Mouse (Mus musculus) ES-E14 (cell line): ENCODE measurements around the gene Slk. TPM values are rescaled to one million over a fixed set of nuclear protein-coding genes. Genes with fewer than 3 reads are reported as not detected.

Experiments used
- DNase-seq: peaks from one replicate; pipeline ENCODE4 v3.0.0-alpha.2; 2013; ENCODE audit warnings: low read depth, low spot score
- H3K27ac ChIP-seq: 2 replicates; pipeline ENCODE4 v1.5.1; 2012; ENCODE audit warnings: low read depth, mild to moderate bottlenecking, low read length, moderate library complexity, mixed read lengths; ENCODE audit not compliant: poor library complexity, insufficient read depth, severe bottlenecking
- H3K36me3 ChIP-seq: 2 replicates; pipeline ENCODE4 v1.6.1; 2012; ENCODE audit warnings: mild to moderate bottlenecking, low read length, moderate library complexity, mixed read lengths; ENCODE audit not compliant: control insufficient read depth, poor library complexity, insufficient read depth, severe bottlenecking
- H3K4me1 ChIP-seq, 2 experiments: fragments of 150-350 bp in 1 of 2; sonication (generic) in 1 of 2; 2 replicates each; pipeline ENCODE4 v1.6.1; 2012; ENCODE audit warnings: low read length in 2 of 2, mild to moderate bottlenecking in 1 of 2, mixed read lengths in 1 of 2; ENCODE audit not compliant: control insufficient read depth in 2 of 2, insufficient read depth in 2 of 2, poor library complexity in 1 of 2
- H3K4me3 ChIP-seq, 2 experiments: fragments of 150-350 bp in 1 of 2; sonication (generic) in 1 of 2; 2 replicates each; pipeline ENCODE4 v1.5.1; 2012; ENCODE audit warnings: low read length in 2 of 2, low read depth in 1 of 2, mild to moderate bottlenecking in 1 of 2, mixed read lengths in 1 of 2; ENCODE audit not compliant: insufficient read depth in 1 of 2, poor library complexity in 1 of 2, severe bottlenecking in 1 of 2
- H3K9ac ChIP-seq: 2 replicates; pipeline ENCODE4 v1.6.1; 2012; ENCODE audit warnings: low read depth, mild to moderate bottlenecking, low read length, mixed read lengths; ENCODE audit not compliant: poor library complexity, insufficient read depth, severe bottlenecking
- H3K9me3 ChIP-seq: fragments of 150-350 bp; sonication (generic); 2 replicates; pipeline ENCODE4 v1.6.1; 2012; ENCODE audit warnings: low read depth, mild to moderate bottlenecking, low read length; ENCODE audit not compliant: control insufficient read depth, insufficient read depth
- CHD2 ChIP-seq: IDR thresholded peaks from 2 replicates; pipeline ENCODE4 v1.6.1; 2014; ENCODE audit warnings: mild to moderate bottlenecking, low read depth, low read length, inconsistent platforms
- HCFC1 ChIP-seq: IDR thresholded peaks from 2 replicates; pipeline ENCODE4 v1.6.1; 2012; ENCODE audit warnings: low read length, inconsistent platforms, borderline replicate concordance; ENCODE audit not compliant: insufficient read depth
- MAFK ChIP-seq: IDR thresholded peaks from 2 replicates; pipeline ENCODE4 v1.6.1; 2014; ENCODE audit warnings: mild to moderate bottlenecking, low read depth, low read length, inconsistent platforms; ENCODE audit not compliant: insufficient read depth
- ZC3H11A ChIP-seq: IDR thresholded peaks from 2 replicates; pipeline ENCODE4 v1.6.1; 2012; ENCODE audit warnings: low read depth, mild to moderate bottlenecking, inconsistent platforms, low read length, borderline replicate concordance
- ZNF384 ChIP-seq: IDR thresholded peaks from 2 replicates; pipeline ENCODE4 v1.6.1; 2012; ENCODE audit warnings: low read depth, low read length, inconsistent platforms
- in situ Hi-C, 2 experiments: fragments of 600-800 bp; cut with MboI; formaldehyde crosslinking; loops; one replicate each; pipeline ENCODE4 v1.15.1; 2025; ENCODE audit warnings: low sequenced_read_pairs in 2 of 2, inconsistent platforms in 1 of 2; ENCODE audit not compliant: unreplicated experiment in 2 of 2
- total RNA-seq: library from RNA; depleted of rRNA; stranded (reverse); fragments of 300-350 nt; gene quantifications from 2 replicates; pipeline ENCODE4 v1.2.3, GENCODE M21; 2012; rRNA removed

The Slk gene
- total RNA-seq, result 22.3 and 23.4 TPM in 2 replicates

DNA sequence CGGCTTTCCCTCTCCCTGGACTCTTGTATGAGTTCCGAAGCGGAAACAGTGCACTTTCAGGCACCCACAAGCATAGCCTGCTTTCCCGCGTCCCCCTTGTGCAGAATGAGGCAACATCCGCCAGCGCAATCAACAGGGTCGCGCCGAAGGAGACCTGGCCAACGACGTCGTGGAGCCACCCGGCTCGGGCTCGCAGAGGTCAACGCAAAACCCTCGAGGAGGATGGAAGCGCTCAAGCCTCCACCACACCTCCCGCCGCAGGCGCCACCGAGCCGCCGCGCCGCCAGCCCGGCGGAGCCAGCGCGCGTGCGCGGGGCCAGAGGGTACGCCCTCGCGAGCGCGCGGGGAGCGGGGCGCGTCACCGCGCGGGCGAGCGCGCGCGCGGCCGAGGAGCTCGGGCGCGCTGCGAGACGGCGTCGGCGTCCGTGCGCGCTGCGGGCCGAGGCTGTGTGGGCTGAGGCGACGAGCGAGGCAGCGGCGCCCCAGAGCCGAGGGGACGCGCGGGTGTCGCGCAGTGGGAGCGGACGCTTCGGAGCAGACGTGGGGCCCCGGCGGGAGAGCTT, at the start of gene Slk:
Gene Slk (plus strand): TSS at position 454 of the 563 bp plus-strand sequence.
- H3K27ac ChIP-seq, result peak within 1 kb of the TSS; percentile 51
- TF ChIP-seq HCFC1, result peak; percentile 32; the same call in 1 of the 2 replicates
- no peak for TF ChIP-seq ZNF384
- no peak for TF ChIP-seq ZC3H11A
- TF ChIP-seq CHD2, result no peak
- TF ChIP-seq MAFK, result no peak
- H3K4me1 ChIP-seq, result peaks cover 2% of the 10 kb centered on the region in 2 experiments; a peak in 2 of 4 replicates
- H3K36me3 ChIP-seq, result no peaks in the 10 kb centered on the region
- H3K4me3 ChIP-seq, result peak within 1 kb of the TSS; percentile 86 to 98
- DNase-seq, result peak; percentile 65
- peak within 1 kb of the TSS; percentile 91 for H3K9ac ChIP-seq
- H3K9me3 ChIP-seq, result no peaks in the 10 kb centered on the region
- in situ Hi-C loops, result no loop called here

DNA sequence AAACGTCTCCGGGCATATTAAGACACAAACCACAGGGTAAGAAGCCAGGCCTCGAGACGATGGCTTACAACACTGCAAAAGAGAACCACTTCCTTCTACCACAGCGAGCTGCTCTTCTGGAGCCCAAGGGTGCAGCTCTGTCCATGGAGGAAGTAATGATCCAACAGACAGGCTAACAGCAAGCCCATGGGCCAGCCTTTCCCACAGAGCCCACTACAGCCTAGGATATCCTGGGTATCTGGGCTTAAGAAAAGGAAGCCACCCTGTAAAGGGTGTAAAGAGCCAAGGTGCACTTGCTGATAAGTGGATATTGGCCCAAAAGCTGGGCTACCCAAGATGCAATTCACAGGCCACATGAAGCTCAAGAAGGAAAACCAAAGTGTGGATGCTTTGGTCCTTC, 48.2 kb upstream of the Slk start:
- no peaks in the 10 kb centered on the region for H3K9me3 ChIP-seq
- no peak overlapping the region for H3K27ac ChIP-seq
- H3K36me3 ChIP-seq, result peaks cover 9% of the 10 kb centered on the region; the same call in 1 of the 2 replicates
- peaks cover 3 to 5% of the 10 kb centered on the region in 2 experiments; a peak in 3 of 4 replicates for H3K4me1 ChIP-seq
- TF ChIP-seq CHD2, result no peak
- no peak for TF ChIP-seq ZC3H11A
- TF ChIP-seq MAFK, result no peak
- no peak for TF ChIP-seq ZNF384
- no peak for TF ChIP-seq HCFC1
- H3K9ac ChIP-seq, result no peak overlapping the region
- no peak overlapping the region for H3K4me3 ChIP-seq
- in situ Hi-C loops, result no loop called here
- DNase-seq, result no peak

DNA sequence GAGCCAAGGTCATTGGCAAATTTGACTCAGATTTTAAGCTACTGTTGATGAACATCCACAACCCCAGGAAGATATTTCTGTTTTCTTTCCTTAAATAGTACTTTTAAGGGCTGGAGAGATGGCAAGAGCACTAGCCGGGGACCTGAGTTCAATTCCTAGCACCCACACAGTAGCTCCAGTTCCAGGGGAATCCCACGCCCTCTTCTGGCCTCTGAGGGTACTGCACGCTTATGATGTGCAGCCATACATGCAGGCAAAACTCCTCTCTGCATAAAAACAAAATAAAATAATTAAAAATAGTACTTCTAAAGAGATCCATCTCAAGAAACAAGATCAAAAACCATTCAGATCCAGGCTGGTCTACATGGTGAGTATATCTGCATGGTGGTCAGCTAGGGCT, 47.0 kb upstream of the Slk start:
- H3K9me3 ChIP-seq, result no peaks in the 10 kb centered on the region
- peaks cover 4% of the 10 kb centered on the region in 2 experiments; a peak in 2 of 4 replicates for H3K4me1 ChIP-seq
- in situ Hi-C loops, result no loop called here
- TF ChIP-seq ZNF384 (no peak), ZC3H11A (0 out of 2 replicates have a peak, but pooled peaks have one; percentile 21), MAFK (no peak), HCFC1 (no peak)
- H3K27ac ChIP-seq, result no peak overlapping the region
- H3K36me3 ChIP-seq, result peaks cover 8% of the 10 kb centered on the region; the same call in 1 of the 2 replicates
- DNase-seq, result peak; percentile 40
- no peak overlapping the region for H3K9ac ChIP-seq
- H3K4me3 ChIP-seq, result no peak overlapping the region

DNA sequence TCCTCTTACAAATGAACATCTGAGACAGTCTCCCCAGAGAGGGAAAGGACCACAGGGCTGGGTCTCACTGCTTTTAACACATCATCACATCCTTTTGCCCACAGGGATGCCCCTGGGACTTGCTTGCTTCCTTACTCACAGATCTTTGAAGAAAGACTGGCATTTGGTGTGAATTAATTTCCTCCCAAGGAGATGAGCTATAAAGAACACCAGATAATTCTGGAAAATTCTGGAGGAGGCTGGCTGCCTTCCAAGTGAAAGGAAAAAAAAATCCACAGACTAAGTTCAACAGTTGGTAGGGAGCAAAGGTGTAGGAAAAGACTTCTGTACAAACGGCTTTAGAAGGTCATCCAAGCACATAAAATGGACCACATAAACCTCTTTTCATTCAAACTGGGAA, 45.3 kb upstream of the Slk start:
- H3K36me3 ChIP-seq, result peaks cover 5% of the 10 kb centered on the region; the same call in 1 of the 2 replicates
- DNase-seq, result no peak
- peaks cover 4 to 11% of the 10 kb centered on the region in 2 experiments; a peak in 3 of 4 replicates for H3K4me1 ChIP-seq
- H3K9me3 ChIP-seq, result no peaks in the 10 kb centered on the region
- H3K4me3 ChIP-seq, result no peak overlapping the region
- no peak overlapping the region for H3K27ac ChIP-seq
- no peak for TF ChIP-seq MAFK
- TF ChIP-seq ZC3H11A, result no peak
- no peak for TF ChIP-seq HCFC1
- TF ChIP-seq ZNF384, result no peak
- TF ChIP-seq CHD2, result no peak
- in situ Hi-C loops, result no loop called here
- no peak overlapping the region for H3K9ac ChIP-seq
